Mouse (Mus musculus): Measurements from ENCODE around the gene Mab21l1.

Gene Mab21l1

DNA sequence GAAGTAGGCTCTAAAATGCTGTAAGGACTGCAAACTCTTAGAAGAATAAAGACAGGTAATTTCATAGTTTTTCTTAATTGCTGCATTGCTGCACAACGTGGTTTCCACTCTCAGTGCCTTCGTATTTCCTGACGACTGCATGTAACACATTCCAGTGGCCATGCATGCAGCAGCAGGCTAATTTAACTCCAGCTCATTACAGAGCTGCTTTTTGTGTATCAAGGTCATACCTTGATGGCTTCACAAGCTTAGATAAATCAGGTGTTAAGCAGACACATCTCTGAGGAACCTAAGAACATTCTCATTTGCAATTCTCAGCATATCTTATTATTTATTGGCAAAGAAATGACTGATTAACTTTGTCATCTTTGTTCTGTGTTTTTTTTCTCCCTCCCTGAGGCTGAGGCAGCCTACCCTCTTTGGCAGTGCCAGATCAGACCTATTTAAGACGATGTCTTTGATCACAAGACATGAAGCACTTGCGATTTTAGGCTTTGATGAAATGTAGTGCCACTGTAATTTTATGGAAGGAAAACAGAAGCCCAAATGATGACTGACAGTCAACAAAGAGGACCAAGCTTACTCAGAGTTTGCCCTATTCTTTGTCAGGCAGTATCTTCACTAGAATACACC lies 32.8 kb downstream of the Mab21l1 start:
- DNase-seq (ENCODE audit: low read depth in 2 of 2, low spot score in 2 of 2): no peak

- no peak for DNase-seq (ENCODE audit: low read depth in 2 of 2, low spot score in 2 of 2)
Observed at GRCm38 (mm10) chr3:55816096-55816495, 33.8 kb downstream of the Mab21l1 start.

- no peak for DNase-seq (ENCODE audit: low read depth in 2 of 2, low spot score in 2 of 2)
Observed at GRCm38 (mm10) chr3:55816638-55817375, 34.5 kb downstream of the Mab21l1 start.

DNA sequence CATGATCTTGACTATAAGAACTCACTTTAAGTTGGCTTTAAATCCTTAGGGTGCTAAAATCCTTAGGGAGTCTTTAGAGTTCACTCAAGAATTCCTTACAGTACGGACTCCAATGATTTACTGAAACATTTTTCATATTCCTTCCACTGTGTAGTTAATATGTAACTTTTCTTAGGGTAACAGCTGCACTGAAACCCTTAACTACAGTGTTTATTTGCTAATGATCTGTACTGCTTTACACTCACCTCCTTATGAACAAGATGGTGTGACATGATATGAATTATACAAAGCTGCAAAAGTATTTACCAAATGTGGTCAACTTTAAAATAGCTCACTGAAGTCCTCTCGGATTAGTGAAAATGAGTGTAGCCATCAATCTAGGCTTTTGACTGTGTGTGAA lies 35.8 kb downstream of the Mab21l1 start:
- DNase-seq (ENCODE audit: low read depth in 2 of 2, low spot score in 2 of 2): no peak

DNA sequence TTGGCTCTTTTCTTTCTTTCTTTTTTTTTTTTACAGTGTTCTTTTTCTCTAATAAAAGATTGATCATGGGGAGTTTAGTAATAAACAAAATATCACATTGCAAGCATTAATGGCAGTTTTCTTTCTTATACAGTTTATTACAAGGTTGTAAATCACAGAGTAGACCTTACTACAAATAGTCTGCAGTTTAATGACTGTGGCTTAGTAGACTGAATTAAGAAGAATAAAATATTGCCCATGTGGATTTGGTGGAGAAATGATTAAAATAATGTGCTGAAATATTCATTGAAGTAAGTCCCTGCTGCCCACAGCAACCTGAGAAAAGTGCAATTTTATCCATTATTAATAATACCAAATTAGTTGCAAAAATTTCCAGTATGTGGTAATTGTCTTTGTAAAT lies 37.3 kb downstream of the Mab21l1 start:
- DNase-seq (ENCODE audit: low read depth in 2 of 2, low spot score in 2 of 2): no peak

DNA sequence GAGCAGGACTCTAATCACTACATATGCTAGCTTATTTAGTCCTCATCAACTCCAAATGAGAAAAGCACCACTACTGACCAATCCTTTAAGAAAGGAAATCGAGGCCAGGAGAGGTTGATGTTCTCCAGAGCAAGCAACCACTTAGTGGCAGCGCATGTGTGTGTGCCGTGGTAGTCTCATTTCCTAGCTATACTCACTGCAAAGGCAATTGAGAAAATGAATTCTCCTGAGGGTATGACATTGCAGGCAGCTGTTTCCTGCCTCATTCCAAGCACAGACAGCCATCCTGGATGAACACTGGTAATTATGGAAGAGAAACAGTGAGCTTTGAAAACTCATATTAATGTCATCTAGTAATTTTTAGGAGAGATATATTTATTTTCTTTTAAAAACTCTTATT lies 42.6 kb downstream of the Mab21l1 start:
- no peak for DNase-seq (ENCODE audit: low read depth in 2 of 2, low spot score in 2 of 2)

DNA sequence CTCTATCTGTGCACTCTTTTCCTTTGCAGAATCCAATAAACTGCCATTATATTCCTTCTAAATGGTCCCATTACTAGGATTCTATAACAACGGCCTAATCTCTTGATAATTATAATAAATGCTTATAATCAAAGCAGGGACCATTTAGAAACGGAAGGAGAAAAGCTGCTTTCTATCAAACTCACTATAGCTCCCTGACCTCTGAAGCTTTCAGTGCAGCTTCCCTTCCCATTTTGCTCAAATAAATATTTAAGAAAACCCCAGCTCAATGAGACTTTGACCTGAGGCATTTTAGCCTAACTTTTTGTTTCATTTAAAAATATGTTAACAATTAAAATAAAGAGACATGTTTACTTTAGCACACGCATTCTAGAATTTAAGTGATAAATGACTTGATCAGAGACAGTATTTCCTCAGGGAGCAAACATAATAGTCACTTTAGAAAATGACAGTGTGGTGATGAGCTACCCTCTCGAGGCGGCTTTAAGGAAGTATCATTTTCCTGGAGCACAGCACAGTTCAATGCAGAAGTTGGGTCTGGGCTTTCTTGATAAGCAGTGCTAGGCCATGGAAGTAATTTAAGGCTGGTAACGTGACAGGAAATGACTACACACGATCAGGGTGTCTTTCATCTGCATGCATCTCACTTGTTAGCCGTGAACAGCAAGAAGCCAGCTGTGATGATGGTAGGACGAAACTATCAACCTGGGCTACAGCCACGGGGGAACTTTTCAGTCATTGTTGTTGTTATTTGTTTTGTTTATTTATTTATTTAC lies 46.4 kb downstream of the Mab21l1 start:
- DNase-seq (ENCODE audit: low read depth in 2 of 2, low spot score in 2 of 2): no peak

- DNase-seq (ENCODE audit: low read depth in 2 of 2, low spot score in 2 of 2): no peak
Observed at GRCm38 (mm10) chr3:55830226-55830625, 47.9 kb downstream of the Mab21l1 start.

All from CD8-positive naive resting alpha-beta T cell, adult 2 months (primary cell).